Mouse (Mus musculus) central nervous system, embryonic 11.5 days (tissue): ENCODE measurements around the gene B430305J03Rik. TPM values are rescaled to one million over a fixed set of nuclear protein-coding genes. Genes with fewer than 3 reads are reported as not detected.

ENCODE experiments used
- polyA plus RNA-seq: library from polyadenylated mRNA; depleted of rRNA; stranded (reverse); fragments of >200 nt; gene quantifications from 2 replicates; pipeline ENCODE4 v1.2.3, GENCODE M21; 2012; rRNA removed

Gene B430305J03Rik
- polyA plus RNA-seq: 0.22 and 0.23 TPM in 2 replicates

GRCm38 (mm10) chr3:61365779-61366373 is at the start of gene B430305J03Rik:
Gene B430305J03Rik (minus strand): TSS chr3:61365951.

GRCm38 (mm10) chr3:61361338-61361737 is 4.4 kb downstream of the B430305J03Rik start, which contains the start of gene Rap2b:
Gene Rap2b (plus strand): TSS chr3:61361638.

Other genes with a start within 250 kb of the B430305J03Rik start
- gene Rap2b, start 4.3 kb downstream of the B430305J03Rik start, polyA plus RNA-seq: 8.5 and 9.6 TPM in 2 replicates